Mouse (Mus musculus) embryo, embryonic 9.5 days (tissue): Measurements from ENCODE around the gene Bpifb5.
"Not testable (repeated sequence)": the region's sequence is repeated elsewhere in the genome, so short reads cannot be mapped to it uniquely, and the experiment has no call there.

Source experiments
- DNase-seq: peaks from one replicate; pipeline ENCODE4 v3.0.0-alpha.2; 2017; ENCODE audit errors: extremely low spot score

Gene Bpifb5

DNA sequence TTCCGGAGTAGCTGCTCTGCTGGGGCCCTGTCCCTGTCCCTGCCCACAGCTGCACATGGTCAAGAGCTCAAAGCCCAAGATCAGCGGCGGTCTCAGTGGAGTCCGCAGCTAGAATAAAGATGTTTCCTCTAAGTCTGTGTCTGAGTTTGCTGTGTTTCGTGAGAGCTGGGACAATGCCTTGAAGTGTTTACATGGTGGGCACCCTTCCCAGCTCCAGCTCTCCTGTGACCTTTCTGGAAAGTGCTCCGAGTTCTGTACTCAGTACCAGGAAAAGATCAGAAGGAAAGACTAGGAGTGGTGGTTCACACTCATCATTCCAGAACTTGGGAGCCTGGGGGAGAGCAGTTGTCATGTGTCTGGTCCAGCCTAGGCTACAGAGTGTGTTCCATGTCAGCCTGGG is 17.2 kb downstream of the Bpifb5 start:
- no peak for DNase-seq

DNA sequence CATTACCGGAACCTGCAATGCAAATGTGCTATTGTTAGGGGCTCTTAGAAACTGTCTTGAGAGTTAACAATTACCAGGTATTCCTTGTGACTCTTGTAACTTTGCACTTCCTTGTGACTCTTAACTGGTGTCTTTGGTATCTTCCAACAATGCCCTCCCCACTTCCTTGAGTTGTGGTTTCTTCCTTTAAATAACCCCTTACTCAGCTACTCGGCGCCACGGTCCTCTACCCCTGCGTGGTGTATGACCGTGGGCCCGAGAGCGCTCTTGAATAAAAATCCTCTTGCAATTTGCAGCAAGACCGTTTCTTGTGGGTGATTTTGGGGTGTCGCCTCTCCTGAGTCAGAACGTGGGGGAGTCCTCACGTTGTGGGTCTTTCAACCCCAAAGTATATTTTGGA is 19.2 kb downstream of the Bpifb5 start:
- DNase-seq: not testable (repeated sequence)

DNA sequence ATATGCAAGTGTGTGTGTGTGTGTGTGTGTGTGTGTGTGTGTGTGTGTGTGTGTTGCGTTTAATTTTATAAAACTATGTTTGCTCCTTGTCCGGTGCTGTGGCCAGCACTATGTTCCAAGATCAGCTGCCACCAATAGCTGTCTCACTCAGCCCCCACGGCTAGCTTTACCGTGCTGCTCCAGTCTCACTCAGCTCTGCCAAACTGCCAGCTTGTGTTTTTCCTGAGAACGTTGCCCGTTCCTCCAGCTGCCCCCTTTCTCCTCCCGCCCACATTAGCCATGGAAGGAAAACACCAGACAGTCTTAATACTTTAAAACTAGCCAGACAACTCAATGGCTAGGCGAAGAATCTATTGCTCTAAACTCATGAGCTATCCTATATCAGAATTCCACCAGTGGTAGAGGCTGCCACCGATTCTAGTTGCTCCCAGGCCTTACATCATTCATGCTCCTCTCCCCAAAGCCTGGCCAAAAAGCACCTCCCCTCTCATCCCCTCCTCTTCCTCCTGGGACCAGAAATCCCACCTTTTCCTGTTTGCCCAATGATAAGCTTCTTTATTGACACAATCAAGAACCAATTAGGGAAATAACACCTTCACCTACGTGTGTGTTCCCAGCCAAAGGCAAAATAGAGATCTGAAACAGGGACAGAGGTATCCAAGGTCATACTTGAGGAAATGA is 20.0 kb downstream of the Bpifb5 start:
- no peak for DNase-seq

DNA sequence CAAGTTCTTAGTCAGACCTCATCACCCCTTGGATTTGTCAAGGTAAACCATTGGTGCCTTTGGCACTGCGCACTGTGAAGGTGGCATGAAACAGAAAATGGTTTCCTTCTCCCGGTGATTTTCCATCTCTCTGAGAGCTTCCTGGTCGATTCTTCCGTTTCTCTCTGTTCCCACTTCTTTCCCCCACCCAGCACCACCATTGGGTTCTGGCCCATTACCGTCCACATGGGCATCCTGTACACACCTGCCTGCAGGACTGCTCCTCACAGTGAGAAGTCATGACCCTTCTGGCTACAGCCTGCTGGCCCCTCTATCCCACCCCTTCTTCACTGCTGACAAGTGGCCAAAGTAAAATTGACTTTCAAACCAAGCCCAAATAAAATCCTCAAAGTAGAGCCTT is 21.8 kb downstream of the Bpifb5 start:
- no peak for DNase-seq

DNA sequence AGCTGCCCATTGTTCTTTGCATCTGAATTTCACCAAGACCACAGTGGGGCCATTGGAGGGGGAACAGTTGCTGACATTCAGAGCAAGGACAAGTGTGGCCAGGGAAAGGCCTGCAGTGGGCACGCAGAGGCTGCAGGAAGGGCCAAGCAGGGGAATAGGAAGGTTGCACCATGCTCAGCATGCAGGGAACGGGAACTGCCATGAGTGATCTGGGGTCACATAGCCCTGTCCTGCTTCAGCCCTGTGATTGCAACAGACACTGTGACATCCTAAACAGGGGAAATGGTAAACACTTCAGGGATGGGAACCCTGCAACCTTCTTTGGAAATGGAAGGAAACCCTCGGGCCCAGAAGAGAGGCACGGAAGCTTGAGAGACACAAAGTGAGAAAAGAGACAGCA is 31.7 kb downstream of the Bpifb5 start:
- not testable (repeated sequence) for DNase-seq

DNA sequence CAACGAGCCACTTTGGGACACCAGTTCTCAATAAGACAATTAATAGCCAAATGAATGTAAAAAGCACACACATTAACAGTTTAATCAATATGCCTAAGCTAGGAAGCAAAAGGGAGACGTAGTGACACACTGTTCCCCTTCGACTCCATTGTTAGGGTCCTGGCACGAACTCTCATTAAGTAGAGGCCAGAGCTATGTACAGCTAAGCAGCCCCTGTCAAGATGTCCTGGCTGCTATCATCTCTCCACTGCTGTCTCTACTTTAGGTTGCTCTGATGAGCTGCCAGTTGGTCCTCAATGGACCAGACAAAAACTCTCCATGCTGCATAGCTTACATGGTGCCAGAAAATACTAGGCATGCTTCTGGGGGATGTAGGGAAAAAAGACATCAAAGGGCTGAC is 32.2 kb downstream of the Bpifb5 start:
- DNase-seq: no peak

DNA sequence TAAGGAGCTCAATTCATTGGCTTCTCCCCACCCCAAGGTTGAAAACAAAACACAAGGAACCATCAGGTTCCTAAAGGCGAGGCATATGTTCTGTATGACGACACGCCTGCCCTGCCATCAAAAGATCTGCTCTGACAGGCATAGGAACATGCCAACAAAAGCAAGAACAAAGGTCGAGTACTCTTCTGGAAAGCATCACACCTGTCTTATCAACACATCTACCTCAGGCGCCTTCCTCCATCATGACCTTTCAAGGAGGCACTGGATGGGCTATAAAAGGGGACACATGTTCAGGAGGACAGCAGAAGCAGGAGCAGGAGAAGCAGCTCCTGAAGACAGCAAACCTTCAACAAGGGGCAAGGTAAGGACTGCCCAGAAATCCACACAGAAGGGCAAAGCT is 34.0 kb downstream of the Bpifb5 start, which contains the start of gene Bpifb9a:
TSS of gene Bpifb9a (plus strand) at position 301 of the 400 bp plus-strand sequence.
- not testable (repeated sequence) for DNase-seq

DNA sequence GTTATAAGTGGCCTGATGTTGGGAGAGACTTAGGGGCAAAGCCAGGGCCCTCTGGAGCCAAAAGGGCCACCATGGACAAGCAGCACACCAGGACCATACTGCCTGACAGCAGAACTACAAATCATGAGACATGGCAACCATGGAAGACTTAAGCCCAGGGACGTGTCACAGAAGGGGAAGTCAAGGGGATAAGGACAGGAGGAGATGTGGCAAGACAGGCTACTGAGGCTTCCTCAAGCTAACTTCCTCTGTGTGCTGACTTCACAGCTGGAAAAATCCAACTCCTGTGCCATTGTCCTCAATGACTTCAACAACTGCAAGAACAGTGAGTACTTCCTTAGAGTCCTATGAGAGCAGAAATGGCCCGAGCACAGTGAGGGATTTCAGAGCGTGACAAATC is 40.9 kb downstream of the Bpifb5 start:
- DNase-seq: not testable (repeated sequence)
